Mouse (Mus musculus): Measurements from ENCODE around the gene Rgs1.

The Rgs1 gene

DNA sequence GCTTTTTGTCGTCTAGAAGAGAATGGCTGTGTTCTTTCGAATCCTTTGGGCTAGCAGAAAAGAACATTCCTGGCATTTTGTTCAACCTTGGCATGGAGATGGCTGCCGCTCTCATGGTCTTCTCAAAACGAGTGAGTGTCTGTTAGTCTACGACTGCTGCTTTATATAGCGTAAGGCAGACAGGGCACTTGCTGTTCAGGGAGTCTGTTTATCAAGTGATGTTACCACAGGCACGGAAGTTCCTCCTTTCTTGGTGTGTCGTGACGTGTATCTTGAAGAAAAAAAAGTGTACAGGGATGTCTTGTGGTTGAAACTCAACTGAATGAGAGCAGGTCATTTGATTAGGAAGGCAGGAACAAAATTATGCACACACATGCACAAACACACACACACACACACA, at the start of gene Rgs1:
Gene Rgs1, minus strand, starts transcription at position 320 of the 400 bp plus-strand sequence.
- no peak for DNase-seq (ENCODE audit: low spot score in 2 of 2)

DNA sequence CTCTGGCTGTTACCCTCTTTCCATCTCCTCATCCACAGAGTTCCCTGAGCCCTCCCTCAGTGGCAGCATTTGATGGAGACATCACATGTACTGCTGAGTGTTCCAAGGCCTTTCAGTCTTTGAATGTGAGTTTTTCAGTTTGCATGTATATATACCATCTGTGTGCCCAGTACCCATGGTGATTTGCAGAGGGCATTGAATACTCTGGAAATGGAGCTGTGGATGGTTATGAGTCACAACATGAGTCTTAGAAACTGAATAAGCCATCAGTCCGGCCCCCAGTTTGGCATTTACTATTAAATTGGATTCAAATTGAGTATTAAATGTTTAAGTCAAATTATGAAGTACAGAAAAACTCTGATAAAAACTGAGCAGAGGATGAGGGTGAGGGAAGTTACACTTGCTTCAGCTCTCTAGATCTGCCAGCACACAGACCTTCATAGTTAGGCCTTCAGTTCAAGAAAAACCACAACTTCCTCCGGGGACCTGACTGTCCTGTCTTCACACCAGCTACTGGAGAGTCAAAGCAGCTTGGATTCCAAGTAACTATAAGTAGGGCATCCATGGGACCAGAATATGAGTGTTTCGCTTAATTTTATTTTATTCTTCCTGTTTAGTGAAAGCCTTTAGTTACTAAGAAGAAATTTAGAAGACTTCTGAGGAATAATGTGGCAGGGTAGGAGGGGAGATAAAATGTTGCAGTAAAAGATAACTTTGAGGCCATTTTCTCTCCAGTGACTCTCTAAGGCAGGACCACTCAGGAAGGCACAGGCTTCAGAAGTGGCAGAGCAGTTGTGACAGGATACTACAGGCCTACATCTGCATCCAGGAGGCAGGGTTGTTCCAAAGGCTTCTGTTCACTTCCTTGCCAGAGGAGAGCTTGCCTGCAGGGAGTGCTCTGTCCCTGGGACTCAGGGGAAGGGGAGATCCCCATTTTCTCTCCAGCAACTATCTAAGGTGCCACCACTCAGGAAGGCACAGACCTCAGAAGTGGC, 34.3 kb upstream of the Rgs1 start:
- DNase-seq (ENCODE audit: low spot score in 2 of 2): no peak

DNA sequence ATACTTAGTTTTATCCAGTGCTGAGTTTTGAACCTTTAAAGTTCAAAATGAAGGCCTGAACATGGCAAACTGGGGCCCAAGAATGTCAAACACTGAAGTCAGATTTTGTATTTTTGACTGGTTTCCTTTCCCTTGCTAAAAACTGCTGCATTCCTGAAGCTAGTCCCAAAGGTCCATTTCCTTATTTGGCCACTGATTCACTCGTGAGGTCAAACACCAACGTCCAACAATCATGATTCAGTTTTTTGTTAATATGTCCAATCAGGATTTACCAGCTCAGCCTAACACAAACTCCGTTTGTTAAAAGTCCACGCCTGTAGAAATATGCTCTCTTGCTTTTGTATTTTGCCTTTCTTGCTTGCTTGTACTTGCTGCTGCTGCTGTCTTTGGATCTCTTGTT, 31.0 kb upstream of the Rgs1 start:
- DNase-seq (ENCODE audit: low spot score in 2 of 2): no peak

DNA sequence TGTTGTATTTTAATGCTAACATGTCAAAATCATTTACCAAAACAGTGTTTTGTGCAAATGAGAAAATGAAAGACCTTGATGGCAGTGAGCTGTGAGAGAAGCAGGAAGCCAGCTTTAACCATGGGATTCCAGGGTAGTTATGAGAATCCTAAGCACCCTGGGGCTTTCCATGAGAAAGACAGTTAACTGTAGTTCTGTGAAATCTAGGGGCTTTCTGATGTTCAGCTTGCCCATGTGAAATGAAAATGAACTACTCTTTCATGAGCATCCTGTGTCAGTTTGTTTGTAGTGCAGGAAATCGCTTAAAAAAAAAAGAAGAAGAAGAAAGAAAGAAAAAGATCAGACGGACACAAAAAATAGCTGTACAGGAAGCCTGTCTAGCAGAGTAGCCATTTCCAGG, 23.9 kb upstream of the Rgs1 start:
- DNase-seq (ENCODE audit: low spot score in 2 of 2): no peak

DNA sequence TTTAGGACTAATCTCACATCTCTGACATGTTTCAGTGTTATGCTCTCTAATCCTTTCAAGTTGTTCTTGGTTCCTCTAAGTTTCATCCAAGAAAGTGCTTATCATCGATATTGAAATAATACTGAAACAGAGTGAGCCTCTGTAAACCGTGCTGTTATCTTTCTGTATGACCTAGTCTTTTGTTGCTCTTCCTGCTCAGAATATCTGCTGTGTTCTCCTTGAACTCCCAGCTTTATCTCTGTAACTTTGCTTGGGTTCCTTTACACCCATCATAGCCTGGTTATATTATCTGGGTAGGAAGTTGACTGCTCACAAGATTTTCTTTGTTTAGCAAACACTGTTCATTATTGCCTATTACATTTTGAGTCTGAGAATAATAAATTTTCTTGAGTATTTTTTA, 20.1 kb upstream of the Rgs1 start:
- no peak for DNase-seq (ENCODE audit: low spot score in 2 of 2)

DNA sequence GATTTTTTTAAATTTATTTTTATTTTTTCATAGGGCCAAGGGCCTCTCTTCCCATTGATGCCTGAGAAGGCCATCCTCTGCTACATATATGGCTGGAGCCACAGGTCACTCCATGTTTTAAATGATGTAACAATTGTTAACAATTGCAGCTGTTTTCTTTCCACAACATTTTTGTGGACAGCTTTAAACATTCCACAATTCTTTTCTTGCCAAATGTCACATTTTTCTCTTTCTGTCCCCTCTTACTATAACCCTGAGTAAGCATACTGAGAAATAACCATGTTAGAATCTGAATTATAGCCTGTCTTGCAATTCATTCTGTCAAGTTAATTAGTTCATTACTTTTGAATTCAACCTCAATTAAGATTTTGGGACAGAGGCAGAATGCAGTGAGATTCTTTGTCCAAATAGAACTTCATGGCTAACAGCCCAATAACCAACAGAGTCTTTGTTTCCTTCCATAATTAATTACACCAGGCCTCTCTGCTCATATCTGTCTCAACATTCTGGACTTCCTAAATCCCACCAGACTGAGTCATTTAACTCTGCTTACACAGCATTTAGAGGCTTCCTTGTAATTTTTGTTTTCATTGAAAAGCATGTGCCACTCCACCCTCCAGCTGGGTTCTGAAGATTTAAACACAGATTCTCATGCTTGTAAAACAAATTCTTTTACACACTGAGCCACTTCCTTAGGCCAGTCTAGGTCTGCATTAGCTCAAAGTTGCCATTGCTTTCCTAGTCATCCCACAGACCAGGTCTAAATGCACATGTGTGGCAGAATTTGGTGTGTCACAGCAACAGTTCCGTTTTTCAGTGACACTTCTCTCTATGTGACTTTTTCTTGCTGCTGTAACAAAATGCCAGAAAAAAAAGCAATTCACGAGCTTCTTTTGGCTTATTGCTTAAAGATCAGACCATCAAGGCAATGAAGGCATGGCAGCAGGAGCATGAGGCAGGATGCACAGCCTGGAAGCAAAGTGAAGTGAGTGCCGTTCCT, 18.7 kb upstream of the Rgs1 start:
- no peak for DNase-seq (ENCODE audit: low spot score in 2 of 2)

DNA sequence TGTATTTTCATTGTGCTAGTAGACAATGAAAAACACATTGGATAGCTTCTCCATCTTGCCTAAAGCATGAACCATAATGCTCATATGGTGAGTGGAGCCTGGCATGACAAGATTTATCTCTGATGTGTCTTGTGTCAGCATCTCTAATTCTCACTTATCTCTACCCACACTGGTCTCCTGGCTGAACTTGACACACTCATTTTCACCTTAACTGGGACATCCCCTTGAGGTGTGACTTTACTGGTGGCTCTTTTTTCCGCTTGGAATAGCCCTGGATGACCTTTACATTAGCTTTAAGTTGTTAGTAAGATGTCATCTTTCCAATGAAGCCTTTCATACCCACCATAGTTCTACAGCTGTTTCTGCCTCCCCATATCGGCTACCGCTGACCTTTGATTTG, 15.0 kb upstream of the Rgs1 start:
- no peak for DNase-seq (ENCODE audit: low spot score in 2 of 2)

DNA sequence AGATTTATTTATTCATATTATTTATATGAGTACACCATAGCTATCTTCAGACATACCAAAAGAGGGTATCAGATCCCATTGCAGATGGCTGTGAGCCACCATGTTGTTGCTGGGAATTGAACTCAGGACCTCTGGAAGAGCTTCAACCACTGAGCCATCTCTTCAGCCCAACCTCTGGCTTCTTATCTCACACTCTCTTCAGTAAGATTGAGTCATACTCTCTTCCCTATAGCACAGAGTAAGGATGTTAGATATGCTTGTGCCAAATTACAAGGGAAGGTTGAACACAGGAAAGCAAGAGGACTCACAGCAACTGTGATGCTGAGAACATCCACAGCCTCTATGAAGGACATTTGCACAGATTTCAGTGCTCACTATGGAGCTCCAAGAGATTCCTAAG, 13.0 kb upstream of the Rgs1 start:
- no peak for DNase-seq (ENCODE audit: low spot score in 2 of 2)

DNA sequence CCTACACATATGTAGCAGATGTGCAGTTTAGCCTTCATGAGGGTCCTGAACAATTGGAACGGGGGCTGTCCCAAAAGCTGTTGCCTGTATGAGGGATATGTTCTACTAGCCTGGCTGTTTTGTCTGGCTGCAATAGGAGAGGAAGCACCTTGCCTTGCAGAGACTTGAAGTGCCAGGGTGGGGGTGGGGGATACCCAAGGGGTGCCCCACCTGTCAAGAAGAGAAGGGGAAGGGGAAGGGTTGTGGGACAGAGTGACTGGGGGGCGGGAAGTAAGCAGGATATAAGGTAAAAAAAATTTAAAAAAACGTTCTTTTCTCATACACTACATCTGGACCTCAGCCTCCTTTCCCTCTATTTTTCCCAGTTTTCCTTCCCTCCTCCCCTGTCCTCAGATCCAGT, 9.7 kb upstream of the Rgs1 start:
- no peak for DNase-seq (ENCODE audit: low spot score in 2 of 2)

DNA sequence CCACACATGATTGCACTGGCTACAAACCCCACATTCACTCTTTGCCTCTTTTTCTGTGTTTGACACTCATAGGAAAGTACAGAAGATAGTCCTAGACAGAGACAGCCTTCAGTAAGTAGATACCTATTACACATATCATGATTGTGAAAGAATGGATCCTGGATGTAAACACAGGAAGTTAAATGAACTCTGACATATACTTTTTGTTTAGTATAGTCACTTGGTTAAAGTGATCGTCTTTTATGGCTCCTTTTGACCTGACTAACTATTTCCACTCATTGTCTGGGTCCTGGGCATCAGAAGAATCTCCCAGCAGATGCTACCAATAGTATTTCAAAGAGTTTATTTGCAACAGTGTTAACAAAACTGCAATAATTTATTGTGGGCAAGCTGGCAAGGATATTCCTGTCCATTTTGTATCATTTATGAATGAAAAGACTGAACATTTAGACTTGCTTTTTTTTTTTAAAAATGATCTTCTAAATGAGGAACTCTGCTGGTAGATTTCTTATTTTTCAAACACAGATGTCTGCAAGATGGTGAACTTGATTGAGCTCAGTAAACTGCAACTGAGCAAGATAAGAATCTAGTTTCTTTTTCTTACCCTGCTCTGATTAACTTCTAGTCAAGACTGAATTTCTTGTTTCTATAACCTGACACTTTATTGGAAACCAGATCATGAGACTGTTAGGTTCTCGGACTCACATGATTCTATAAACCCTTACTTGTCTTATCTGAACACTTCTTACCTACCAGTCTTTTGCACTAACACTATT, 7.7 kb upstream of the Rgs1 start:
- no peak for DNase-seq (ENCODE audit: low spot score in 2 of 2)

DNA sequence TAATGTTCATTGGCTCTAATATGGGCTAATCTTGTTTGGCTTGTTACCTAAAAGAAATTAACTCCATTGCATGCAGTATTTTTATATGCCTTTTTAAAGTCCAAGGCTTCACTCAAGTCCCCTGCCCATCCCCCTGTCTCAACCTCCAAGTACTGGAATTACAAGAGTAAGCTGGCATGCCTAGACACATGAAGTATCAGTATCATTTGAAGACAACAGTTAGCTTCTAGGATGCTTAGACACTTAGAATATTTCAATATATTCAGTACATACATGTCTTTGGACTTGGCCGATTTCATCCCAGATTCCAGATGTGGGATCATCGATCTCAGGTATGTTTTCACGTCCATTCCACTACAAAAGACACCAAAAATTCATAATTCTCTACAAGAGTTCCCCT, 836 bp downstream of the Rgs1 start:
- no peak for DNase-seq (ENCODE audit: low spot score in 2 of 2)

DNA sequence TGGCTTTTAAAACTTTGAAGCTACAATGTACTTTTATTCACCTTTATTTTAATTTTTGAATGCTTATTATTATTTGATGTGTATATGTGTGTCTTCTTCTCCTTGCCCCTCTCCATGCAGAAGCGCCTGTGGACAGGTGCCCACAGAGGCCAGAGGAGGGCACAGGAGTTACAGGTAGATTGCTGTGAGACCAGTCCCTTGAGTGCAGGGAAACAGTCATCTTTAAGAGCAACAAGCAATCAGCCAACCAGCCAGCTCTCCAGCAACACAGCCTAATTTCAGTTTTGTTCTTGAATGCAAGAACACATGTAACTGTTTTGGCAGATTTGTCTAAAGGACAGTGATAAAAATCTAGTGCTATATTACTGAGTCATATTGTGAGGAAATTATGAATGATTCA, 1.7 kb downstream of the Rgs1 start:
- DNase-seq (ENCODE audit: low spot score in 2 of 2): no peak

DNA sequence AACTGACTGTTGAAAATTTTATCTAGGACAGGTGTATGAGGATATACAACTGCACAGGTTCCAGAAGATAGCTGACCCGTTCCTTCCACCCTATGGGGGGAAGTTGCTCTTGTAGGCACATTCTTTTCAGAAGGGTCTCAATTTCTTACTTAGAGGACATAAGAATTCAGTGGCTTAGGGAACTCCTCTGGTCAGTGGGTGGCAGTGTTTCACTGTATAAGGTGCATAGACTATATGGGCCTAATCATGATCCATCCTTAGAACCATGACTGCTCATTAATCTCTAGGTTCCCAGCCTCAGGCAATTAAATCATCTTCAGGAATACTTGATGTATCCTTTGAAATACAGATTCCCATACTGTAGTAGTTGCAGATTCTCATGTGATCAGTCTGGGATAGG, 5.5 kb downstream of the Rgs1 start:
- no peak for DNase-seq (ENCODE audit: low spot score in 2 of 2)

DNA sequence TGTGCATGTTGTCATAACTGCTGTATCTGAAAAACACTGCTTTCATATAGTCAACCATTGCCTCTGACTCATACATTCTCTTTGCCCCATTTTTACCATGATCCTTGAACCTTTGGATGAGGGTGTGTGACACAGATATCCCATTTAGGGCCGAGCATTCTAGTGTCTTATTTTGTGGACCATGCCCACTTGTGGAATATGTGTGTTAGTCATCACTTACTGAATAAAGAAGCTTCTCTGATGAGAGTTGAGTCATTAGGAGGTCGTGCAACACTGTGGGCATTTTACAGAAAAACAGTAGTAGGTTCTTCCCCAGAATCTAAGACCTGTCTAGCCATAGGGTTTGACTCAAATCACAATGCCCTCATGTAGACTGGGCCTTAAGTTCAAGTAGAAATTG, 9.8 kb downstream of the Rgs1 start:
- DNase-seq (ENCODE audit: low spot score in 2 of 2): no peak

DNA sequence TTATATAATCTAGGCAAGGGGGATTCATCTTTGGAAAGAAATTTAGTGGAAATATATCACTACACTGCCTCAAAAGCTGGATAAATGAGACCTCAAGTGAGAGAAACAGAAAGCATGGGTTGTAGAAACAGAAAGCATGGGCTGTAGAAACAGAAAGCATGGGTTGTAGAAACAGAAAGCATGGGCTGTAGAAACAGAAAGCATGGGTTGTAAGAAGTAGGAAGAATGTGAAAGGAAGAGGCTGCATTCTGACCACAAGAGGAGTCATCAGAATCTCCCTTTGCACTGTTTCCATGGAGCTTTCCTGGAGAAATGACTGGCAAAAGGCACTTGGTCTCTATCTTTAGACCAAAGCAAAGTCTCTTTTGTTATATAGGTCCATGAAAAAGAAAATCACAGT, 33.8 kb downstream of the Rgs1 start:
- no peak for DNase-seq (ENCODE audit: low spot score in 2 of 2)

DNA sequence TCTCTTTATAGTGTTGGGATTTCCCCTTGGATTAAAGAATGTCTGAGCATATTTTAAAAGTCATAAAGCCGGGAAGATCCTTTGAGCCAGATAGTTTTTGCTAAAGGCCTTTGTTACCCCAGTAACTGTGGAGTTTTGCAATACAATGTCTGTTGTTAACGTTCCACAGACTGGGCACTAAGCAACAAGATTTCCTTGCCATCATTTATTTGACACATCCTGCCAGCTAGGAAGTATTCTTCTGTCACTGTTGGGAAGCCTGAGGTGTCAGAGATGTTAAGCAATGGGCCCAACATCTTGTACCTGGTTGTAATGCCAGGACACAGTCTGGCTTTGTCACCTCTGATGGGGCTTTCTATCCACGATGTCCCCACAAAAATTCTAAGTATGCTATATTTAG, 38.1 kb downstream of the Rgs1 start:
- DNase-seq (ENCODE audit: low spot score in 2 of 2): no peak

DNA sequence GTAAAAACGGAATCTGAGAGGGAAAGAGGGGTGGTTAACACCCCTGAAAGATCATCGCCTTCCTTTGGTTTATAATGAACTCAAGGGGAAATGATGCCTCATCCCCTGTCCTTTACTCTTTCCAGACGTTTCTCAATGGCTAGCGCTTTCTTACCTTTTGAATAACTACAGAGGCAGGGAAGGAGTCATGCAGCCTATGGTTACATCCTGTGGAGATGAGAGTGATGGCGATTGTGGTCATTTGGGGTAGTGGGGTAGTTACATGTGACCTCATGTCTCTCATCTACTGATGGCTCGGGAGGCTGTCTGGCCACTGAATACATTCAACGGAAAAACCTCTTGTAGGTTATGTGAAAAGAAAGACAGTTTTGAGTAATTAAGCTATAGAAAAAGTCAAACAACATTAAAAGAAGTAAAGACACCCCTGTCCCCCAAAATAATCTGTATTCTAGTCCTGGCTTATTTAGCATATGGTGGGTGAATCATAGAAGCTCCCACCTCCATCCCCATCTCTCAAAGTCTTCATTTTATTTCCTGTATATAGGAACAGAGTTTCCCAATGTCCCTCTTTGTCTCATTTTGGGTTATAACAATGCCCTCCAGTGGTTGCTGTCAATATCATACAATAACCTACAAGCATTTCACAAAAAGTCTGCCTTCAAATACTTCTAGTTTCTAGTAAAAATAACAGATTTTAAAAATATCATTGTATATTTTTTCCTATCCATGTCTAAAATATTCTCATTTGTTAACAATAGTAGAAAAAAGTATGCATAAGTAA, 42.6 kb downstream of the Rgs1 start:
- no peak for DNase-seq (ENCODE audit: low spot score in 2 of 2)

DNA sequence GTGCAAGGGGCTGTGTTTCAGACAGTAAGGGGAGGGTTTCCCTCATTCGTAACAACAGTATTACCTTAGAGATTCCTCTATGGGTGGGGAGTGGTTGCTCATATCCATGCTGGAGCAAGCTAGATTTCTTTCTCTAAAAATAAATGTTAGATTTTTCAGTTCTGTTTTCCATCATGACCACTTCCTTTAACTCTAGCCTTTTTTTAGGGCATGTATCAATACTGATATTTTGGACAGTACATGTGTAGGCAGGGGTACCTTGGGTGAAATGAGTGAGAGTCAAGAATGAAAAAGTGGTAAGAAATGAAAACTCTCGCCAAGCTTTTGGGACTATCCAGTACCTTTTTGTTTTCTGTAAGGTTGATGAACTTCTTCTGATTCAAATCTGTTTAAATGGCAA, 44.3 kb downstream of the Rgs1 start:
- no peak for DNase-seq (ENCODE audit: low spot score in 2 of 2)

DNA sequence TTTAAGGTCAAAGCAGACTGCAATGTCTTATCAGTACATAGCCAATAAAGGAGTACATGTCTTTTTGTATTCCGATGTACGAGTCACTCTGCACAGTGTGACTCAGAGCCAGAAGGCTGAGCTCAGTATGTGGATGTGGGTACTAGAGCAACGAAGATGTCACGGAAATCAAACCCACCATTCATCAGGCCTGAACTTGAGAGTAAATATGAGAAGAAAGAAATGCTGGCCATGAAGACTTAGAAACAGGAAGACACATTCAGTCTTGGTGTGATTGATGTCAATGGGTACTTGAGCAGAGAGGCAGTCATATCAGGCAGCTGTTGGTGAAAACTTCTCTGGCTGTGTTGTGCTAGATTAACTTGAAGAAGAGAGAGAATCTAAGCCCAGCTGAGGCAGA, 46.1 kb downstream of the Rgs1 start:
- no peak for DNase-seq (ENCODE audit: low spot score in 2 of 2)

DNA sequence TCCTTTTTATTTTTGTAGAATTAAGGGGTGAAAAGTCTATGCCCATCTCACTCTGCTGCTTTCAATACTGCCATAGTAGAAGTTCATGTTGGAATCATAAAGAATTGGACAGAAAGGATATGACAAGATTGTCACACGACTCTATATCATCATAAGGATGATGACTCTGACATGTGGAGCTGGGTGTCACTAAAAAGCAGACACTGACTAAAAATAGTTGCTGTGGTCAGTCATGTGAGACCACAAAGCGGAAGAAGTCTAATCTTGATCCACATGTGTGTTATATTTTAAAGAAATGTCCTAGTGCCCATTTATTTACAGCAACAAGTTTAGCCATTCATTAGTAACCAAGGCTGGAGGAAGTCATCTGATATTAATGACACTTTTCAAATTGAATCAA, 48.5 kb downstream of the Rgs1 start:
- no peak for DNase-seq (ENCODE audit: low spot score in 2 of 2)

DNA sequence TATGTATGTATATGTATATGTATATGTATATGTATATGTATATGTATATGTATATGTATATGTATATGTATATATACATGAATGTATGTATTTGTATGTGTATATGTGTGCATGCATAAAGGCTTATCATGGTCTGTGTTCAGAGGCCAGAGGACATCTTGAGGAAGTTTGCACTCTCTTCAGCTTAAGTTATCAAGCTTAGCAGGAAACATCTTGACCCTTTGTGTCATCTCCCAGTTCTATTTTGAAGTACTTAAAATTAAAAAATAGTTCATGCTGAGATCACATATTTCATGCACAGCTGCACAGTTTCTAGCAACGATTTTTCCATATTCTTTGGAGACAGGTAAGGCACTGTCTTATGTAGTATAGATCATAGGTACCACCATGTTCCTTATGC, 49.5 kb downstream of the Rgs1 start:
- no peak for DNase-seq (ENCODE audit: low spot score in 2 of 2)
